Mouse (Mus musculus): ENCODE measurements around the gene Enpp3.
"Not testable (repeated sequence)": the region's sequence is repeated elsewhere in the genome, so short reads cannot be mapped to it uniquely, and the experiment has no call there.

The Enpp3 gene

GRCm38 (mm10) chr10:24822842-24823241 is 19.8 kb downstream of the Enpp3 start:
- DNase-seq (ENCODE audit: low spot score): no peak

GRCm38 (mm10) chr10:24821990-24822676 is 20.5 kb downstream of the Enpp3 start:
- DNase-seq (ENCODE audit: low spot score): no peak

GRCm38 (mm10) chr10:24819526-24819925 is 23.1 kb downstream of the Enpp3 start:
- no peak for DNase-seq (ENCODE audit: low spot score)

GRCm38 (mm10) chr10:24810639-24811038 is 32.0 kb downstream of the Enpp3 start:
- DNase-seq (ENCODE audit: low spot score): no peak

GRCm38 (mm10) chr10:24806756-24807155 is 35.9 kb downstream of the Enpp3 start:
- no peak for DNase-seq (ENCODE audit: low spot score)

- DNase-seq (ENCODE audit: low spot score): no peak
Observed at GRCm38 (mm10) chr10:24805876-24806275, 36.7 kb downstream of the Enpp3 start.

GRCm38 (mm10) chr10:24805173-24805572 is 37.5 kb downstream of the Enpp3 start:
- DNase-seq (ENCODE audit: low spot score): no peak

- DNase-seq (ENCODE audit: low spot score): not testable (repeated sequence)
Observed at GRCm38 (mm10) chr10:24802742-24803244, 39.8 kb downstream of the Enpp3 start.

GRCm38 (mm10) chr10:24801796-24802195 is 40.8 kb downstream of the Enpp3 start:
- DNase-seq (ENCODE audit: low spot score): no peak

- DNase-seq (ENCODE audit: low spot score): peak; percentile 57
Observed at GRCm38 (mm10) chr10:24797246-24797645, 45.4 kb downstream of the Enpp3 start.

- DNase-seq (ENCODE audit: low spot score): no peak
Observed at GRCm38 (mm10) chr10:24792756-24793155, 49.9 kb downstream of the Enpp3 start.

- peak; percentile 45 for DNase-seq (ENCODE audit: low spot score)
Observed at GRCm38 (mm10) chr10:24789747-24790545, 52.7 kb downstream of the Enpp3 start.

GRCm38 (mm10) chr10:24785345-24785744 is 57.3 kb downstream of the Enpp3 start:
- no peak for DNase-seq (ENCODE audit: low spot score)

GRCm38 (mm10) chr10:24784624-24785276 is 57.9 kb downstream of the Enpp3 start:
- DNase-seq (ENCODE audit: low spot score): no peak

GRCm38 (mm10) chr10:24783946-24784345 is 58.7 kb downstream of the Enpp3 start:
- DNase-seq (ENCODE audit: low spot score): no peak

GRCm38 (mm10) chr10:24778643-24779020 is 64.0 kb downstream of the Enpp3 start:
- no peak for DNase-seq (ENCODE audit: low spot score)

- DNase-seq (ENCODE audit: low spot score): no peak
Observed at GRCm38 (mm10) chr10:24777916-24778642, 64.5 kb downstream of the Enpp3 start.

GRCm38 (mm10) chr10:24769496-24769895 is 73.1 kb downstream of the Enpp3 start:
- DNase-seq (ENCODE audit: low spot score): no peak

GRCm38 (mm10) chr10:24767695-24768094 is 74.9 kb downstream of the Enpp3 start:
- DNase-seq (ENCODE audit: low spot score): no peak

GRCm38 (mm10) chr10:24766061-24766460 is 76.6 kb downstream of the Enpp3 start:
- no peak for DNase-seq (ENCODE audit: low spot score)

GRCm38 (mm10) chr10:24765151-24765755 is 77.4 kb downstream of the Enpp3 start:
- DNase-seq (ENCODE audit: low spot score): no peak

- DNase-seq (ENCODE audit: low spot score): no peak
Observed at GRCm38 (mm10) chr10:24764640-24765039, 78.0 kb downstream of the Enpp3 start.

All from layer of hippocampus, adult 11-12 months (tissue).